Mouse (Mus musculus) frontal cortex, adult (tissue): ENCODE results near the gene Pole3.

ENCODE experiments used
- ATAC-seq: cut with Nextera tagmentation; 2 replicates; pipeline ENCODE4 v1.9.2; 2017; ENCODE audit warnings: mild to moderate bottlenecking, moderate library complexity, mixed read lengths; ENCODE audit not compliant: low TSS enrichment

Pole3 gene

DNA sequence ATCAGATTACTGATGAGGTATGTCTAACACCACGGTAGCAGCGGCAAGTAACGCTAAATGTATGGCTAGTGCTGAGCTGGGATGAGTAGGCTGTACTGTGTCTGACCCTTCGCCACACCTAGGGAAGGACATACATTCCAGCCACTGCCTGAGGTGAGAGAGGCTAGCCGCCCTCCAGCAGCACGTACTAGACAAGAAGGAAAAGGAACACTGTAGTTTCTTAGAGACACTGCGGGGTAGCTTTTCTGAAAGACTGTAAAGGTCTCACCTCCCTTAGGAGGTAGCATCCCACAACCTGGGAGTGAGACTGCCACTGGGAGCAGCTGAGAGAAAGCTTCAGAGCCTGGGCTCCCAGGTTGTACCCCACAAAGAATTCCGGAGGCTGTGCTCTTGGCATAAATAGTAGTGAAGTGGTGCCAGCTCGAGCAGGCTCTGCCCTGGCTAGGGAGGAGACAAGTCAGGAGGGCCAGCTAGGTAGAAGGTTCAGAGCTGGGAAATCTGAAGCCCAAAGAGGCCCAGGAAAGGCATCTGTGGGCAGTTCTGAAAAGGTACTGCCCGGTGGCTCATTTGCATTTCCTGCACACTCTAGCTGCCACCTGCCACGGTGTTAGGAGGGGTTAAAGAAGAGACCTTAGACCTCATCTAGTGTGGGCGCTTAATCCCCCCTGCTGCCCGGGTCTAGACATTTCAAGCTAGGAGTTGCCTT is 6.3 kb downstream of the Pole3 start:
- no peak for ATAC-seq

DNA sequence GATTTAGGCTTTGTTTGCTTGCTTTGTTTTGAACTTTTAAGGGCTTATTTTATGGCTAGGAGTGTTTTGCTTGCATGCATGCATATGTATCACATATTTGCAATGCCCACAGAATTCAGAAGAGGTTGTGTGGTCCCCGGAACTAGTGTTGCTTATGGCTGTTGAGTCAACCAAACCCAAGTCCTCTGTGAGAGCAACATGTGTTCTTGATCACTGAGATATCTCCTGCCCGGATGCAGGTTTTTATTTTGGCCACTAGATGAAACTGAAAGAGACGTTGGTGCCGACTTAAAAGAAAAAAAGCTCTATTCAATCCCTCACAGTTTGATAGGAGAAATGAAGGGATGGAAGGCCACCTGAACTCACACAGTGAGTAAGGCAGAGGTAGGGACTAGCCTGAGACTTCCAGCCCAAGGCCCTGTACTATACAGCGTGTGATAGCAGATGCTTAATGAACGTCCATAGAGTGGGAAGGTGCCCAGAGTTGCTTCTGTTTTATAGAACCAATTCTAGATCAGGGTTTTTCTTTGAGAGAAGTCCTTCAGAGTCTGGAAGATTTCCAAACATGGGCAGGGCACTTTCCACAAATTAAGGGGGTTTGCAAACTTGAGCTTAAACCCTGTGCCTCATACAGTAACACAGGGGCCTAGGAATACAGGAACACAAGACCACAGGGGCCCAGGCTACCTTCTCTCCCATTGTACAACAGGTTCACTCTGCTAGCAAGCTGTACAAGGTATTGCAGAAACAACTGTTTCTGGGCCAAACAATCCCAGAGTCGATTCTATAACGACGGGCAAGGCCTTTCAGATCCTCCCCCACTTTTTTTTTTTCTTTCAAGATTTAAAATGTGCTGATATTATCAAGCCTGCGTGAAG is 7.1 kb downstream of the Pole3 start:
- ATAC-seq: no peak

DNA sequence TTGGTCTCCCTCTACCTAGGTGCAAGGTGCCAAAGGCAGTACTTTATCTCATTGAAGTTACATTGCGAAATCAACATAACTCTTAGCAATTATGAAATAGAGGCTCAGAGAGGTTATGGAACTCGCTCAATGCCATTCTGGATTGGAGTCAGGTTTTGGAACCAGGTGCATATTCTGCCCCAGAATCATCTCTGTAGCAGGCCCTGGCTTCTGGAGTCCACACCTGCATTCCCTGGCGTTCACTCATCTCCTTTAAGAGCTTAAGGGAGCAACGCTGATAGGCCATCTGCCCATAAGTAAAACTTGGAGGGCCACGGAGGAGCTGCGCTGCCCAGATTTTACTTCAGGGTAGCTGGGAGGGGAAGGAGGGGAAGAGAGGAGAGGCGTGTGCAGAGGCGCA is 7.8 kb downstream of the Pole3 start:
- ATAC-seq: no peak

DNA sequence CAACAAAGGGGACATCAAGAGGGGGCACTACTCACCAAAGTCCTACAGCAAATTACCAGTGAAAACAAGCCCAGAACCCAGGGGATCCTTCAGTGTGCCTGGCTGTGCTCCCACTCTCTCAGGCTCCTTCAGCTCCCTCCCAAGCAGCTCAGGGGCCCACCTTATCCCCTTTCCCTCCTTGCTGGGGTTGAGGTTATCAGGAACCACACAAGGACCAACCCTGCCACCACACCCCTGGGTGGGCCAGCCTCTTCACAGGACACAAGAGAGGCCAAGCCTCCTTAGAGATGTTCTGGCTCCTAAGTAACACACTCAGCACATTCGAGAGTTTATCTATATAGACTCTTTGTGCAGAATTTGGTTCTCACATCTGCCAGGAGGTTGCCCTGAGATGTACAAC is 8.3 kb downstream of the Pole3 start:
- no peak for ATAC-seq

DNA sequence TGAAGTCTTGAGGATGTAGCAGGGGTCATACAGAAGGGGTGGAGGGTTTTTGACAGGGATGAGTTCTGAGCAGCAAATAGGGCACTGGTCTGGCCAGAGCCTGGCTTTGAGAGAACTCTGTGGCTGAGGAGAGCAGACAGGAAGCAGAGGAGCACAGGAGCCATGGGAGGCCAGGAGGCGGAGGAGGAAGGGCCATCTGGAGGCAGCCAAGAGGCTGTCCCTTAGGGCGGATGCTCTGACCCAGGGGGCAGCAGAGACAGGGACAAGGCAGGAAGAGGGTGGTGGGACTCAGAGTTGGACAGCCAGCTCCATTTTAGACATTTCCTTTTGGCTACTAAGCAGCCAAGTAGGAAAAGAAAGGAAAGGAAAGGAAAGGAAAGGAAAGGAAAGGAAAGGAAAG is 8.8 kb downstream of the Pole3 start:
- no peak for ATAC-seq

DNA sequence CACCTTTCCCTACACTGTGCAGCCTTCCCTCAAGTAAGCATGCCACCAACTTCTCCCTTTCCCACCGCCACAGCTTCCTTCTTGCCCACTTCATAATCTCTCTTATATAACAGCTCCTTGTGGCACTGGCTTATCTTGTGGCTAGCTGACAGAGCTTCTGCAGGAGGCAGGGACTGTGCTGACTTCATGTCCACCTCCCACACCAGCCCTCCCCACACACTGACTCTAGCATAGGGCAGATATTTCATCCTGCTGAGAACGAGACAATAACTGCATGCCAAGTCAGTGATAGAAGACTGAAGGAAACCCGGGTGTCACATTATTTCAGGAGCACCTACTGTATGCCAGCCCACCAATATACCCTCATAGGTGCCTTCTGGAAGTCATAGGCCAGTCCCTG is 9.4 kb downstream of the Pole3 start:
- ATAC-seq: 0 out of 2 replicates have a peak, but pooled peaks have one; percentile 1

DNA sequence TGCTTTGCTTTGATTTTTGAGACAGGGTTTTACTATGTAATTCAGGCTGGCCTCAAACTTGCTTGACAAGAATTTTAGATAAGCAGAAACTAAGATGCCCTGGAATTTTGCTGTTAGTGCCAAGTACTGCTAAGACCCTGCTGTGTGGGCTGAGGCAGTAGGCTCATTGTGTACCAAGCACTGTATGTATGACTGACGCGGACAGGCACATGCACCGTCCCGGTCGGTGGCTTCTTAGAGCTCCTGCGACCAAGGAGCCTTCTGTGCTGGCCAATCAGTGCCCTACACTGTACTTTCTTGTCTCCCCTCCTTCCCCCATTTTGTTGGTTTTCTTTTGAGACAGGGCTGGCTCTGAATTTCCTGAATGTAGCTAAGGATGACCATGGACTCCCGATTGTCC is 9.9 kb downstream of the Pole3 start:
- no peak for ATAC-seq

DNA sequence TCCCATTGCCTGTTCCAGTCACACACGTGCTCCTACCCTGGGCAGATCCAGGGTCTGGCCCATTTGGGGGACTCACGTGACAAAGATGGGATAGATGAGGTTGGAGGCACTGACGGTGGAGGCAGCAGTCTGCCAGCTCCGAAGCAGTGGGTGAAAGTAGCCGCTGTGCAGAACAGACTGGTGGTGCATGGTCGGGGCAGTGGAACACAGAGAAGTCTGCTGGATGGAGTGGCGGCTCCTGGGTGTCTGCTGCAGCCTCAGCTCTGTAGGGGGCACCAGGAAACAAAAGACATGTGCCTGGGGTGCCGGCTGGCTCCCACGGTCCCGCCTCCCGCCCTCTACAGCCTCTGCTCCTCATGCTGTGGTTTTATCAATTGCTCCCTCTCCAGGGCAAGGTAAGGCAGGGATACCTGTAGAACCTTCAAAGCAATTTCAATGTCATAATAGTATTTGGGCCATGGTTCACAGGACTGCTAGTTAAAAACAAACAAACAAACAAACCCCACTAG is 10.8 kb downstream of the Pole3 start:
- ATAC-seq: no peak

DNA sequence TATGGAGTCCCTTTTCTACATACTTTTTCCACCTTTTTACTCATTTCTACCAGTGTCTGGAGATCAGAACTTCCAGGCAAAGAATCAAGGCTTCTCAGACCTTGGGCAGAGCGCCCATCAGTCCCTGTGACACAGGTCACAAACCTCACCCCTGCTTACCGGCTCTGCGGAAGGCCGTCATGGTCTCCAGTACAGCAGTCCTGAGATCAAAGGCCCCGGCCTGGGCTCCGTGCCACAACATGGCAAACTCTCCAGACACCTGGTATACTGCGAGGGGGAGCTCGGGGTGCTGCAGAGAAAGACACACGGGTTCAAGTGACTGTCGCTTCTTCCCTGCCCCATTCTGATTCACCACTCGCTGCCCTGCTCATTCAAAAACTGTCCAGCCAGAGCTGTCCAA is 14.9 kb downstream of the Pole3 start:
- no peak for ATAC-seq

DNA sequence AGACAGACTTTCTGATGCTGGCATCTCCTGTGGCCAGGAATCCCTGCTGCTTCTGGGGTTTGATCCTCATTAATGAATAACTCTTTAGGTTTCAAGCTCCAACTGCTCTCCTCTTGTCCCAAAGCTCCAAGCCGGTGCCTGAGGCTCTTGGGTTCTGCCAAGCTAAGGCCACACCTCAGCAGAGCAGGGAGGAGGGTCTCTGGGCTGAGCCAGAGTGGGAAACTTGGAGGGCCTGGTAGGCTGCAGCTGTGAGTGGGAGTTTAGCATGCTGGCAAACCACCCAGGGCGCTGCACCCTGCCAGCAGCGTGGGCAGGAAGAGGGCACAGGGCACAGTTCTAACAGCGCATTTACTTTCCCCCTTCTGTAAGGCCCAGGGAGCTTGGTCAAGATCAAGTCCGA is 16.0 kb downstream of the Pole3 start:
- ATAC-seq: no peak

DNA sequence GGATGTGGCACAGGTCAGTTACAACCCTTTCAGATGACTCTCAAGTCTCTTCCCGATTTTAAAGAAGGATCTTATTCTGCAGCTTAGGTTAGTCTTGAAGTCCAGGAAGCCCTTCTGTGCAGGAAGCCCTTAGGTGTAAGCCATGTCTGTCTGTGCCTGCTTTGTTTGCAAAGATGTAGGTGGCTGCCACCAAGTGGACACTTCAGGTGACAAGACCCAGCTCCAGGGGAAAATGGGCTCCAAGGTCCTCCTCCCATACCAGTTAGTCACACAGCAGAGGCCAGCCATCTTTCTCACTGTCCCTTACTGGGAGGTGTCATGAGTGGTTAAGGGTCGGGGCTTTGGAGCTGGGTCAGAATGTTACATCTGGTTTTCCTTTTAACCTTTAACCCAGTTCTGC is 18.1 kb downstream of the Pole3 start:
- 0 out of 2 replicates have a peak, but pooled peaks have one; percentile 21 for ATAC-seq

DNA sequence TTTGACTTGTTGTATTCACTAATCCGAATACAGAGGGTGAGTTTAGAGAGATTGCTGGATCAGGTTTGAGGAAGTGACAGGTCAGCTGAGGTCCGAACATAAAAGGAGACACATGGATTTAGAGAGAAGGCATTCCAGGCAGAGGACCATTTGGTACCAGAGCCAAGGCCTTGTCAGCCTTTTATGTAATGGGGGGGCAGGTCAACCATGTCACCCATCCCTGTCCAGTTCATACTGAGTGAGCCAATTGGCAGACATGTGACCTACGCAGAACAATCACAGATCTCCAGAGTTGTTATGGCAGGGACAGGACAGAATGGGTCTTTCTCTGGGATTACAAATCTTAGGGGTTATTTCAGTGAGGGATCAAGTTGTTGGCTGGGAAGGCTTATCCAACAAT is 18.9 kb downstream of the Pole3 start:
- ATAC-seq: no peak

DNA sequence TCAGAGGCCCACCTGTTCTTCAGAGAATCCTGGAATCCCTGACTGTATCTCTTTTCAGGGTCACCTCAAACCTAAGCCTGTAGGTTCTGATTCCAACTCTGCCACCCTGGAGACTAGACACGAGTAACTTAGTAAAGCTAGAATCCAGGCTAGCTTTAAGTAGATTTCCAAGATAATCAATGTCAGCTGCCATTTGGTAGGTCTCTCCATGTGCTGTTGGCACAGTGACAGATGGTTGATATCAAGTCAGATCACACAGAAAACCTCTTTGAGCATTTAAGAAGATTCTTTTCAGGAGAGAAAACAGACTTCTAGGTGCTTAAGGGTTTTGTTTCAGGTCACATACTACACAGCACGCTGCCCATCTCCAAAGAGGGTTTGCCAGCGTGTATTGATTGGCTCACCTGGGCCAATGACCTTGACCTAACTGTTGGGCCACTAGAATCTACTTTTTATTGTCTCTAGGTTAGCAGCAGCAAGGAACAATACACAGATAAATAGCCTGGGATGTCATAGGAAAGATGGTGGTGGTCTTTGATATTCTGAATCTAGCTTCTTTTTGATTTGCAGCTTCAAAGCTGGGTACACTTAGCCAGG is 21.4 kb downstream of the Pole3 start, which contains the start of gene Hdhd3:
Hdhd3 (minus strand) TSS at position 94 of the 597 bp plus-strand sequence.
- ATAC-seq: no peak

DNA sequence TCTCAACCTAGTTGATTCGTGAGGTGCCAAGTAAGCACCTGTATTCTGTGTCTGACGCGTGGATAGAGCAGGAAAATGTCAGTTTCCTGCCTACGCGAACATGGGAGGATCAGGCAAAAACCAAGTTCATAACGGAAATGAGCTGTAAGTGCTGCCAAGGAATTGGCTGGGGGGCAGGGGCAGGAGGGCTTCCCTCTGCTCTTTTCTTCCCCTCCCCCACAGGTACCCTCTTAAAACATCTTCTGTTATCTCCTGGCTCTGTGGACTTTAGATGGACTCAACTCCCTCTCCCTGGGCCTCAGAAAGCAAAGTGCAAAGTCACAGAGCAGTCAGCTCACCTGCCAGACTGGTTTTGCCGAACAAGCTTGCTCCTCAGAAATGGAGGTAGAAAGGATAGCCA is 21.9 kb downstream of the Pole3 start:
- no peak for ATAC-seq

DNA sequence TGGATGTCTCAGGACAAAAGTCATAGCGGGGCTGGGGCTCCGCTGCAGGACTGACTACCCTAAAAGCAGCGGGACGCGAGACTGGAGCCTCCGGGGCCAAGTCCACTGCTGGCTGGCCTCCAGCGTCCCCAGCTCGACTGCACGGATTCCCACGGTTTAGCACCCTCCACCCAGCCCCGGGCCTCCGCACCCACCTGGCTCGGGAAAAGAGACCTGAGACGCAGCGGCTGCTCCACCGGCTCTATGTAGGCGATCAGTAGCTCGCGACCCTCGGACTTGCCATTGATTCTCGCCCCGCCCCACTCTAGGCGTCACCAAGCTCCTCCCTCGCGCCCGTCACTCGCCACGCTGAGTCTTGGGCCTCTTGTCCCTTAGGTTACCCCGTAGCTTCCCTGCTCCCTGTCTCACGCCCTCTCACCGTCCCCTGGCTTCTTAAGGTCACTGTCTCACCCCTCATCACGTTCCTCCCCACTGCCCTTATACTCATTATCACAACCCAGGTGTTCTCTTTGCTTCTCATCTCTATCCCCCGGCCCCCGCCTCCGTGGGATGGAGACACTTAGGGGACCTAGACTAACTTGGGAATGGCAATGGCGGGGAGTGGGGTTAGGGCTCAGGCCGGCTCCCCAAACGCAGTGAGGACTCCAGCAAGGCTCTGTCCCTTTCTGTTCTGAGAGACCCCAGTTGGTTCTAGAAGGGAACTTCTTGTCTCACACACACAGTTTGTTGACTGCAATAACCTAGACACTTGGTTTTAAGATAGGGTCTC is 22.7 kb downstream of the Pole3 start:
- peak; percentile 96 for ATAC-seq

DNA sequence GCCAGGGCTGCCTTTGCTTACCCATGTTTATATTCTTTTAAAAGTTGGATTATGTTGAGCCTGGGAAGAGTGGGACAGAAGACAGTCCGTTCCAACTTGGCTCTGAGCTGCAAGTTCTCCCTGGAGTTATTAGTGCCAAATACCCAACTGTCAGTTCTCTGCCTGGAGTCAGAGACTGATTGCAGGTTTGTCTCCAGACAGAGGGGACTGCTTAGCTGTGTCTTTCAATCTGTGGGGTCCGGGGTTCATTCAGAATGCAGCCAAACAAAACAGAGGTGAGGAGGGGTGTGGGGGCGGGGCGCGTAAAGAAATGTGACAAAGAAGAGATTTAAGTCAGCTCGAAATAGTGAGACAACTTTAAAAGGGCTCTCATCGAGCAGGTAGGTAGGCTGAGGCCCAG is 23.3 kb downstream of the Pole3 start:
- peak; percentile 5; the same call in 1 of the 2 replicates for ATAC-seq

DNA sequence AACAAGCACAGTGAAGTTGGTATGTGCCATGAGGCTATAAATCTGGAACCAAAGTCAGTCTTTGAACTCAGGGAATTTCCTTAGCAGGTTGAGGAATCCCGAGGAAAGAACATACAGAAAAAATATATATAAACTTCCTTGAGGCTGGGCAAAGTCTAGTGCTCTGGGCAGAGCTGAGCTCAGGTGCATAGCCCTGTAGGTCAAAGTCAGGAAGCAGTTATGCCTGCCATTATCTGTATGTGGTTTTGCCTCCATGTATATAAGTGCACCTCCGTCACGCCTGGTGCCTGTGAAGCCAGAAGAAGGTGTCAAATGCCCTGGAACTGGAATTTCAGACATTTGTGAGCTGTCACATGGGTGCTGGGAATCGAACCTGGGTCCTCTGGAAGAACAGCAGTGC is 24.1 kb downstream of the Pole3 start:
- ATAC-seq: no peak

DNA sequence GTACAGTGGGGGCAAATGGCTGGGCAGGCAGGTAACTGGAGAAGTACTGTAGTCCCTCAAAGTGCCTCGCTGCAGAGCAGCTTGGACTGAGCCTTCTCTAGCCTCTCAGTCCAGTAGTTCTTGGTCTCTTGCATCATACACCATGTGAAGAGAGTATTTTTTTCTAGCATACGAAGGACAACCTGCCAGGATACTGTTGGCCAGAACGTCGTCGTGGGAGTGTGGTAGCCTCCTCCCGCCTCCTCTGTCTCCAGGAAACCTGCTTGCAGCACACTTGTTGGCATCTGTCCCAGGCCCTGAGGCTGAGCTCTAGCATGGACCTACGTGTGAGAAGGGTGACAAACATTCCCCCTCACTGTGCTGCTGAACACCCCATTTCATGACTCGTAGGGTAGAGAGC is 28.1 kb downstream of the Pole3 start:
- ATAC-seq: peak; percentile 88

DNA sequence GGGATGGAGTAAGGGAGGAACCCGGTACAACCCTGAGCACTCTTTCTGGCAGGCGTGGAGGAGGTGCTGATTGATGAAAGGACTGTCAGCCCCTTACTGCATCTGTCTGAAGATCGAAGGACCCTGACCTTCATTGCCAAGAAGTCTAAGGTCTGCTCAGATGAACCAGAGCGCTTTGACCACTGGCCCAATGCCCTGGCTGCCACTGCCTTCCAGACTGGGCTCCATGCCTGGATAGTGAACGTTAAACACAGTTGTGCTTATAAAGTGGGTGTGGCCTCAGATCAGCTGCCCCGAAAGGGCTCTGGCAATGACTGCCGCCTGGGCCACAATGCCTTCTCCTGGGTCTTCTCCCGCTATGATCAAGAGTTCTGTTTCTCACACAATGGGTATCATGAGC is 28.9 kb downstream of the Pole3 start:
- no peak for ATAC-seq

DNA sequence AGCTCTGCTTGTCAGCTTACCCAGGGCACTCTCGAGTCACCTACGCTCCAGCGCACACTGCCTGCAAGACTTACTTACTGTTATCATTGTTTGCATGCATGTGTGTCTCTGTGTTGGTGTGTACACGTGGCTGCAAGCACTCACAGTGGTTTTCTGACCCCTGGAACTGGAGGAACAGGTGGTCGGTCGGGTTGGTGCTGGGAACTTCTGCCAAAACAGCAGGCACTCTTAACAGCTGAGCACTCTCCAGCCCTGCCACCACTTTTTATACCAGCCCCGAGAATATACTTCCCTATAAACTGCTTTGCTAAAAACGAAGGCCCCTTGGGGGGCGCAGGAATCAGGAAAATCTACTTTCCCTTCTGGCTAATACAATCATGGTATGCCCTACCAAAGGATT is 30.6 kb downstream of the Pole3 start:
- ATAC-seq: no peak

DNA sequence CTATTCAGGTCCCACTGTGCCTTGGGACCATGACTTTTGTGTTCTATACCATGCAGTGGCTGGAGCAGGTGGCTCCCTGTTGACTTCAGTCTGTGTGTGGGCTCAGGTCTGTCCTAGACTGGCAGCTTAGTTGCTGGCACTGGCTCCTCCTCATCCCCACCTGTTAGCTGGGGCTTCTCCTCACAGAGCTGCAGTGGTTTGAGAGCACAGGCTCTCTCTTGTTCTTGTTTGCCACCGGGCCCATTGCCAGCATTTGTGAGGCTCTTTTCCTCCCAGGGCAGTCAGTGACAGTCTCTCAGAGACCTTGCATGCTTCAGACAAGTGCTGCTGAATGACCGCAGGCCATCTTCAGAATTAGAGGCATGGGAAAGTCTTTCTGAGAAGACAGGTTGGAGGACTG is 32.2 kb downstream of the Pole3 start:
- ATAC-seq: no peak

DNA sequence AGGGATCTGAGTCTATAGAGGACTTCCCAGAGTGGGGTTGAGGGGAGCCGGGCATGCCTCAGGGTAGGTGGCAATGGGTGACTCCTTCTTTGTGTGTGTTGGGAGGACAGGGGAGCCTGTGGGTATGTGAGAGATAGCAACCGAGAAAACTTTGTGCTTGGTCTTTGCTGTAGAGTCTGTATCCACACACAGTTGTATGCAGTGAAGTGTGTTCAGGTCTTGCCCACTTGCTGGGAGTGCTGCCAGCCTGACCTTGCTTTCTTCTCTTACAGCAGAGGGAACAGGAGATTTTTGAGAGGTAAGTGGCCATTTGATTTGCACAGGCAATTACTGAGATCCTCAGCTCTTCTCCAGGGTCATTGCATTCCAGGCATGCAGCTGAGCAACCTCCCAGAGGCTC is 37.0 kb downstream of the Pole3 start:
- ATAC-seq: no peak
